Mouse (Mus musculus): Measurements from ENCODE around the gene Gpd1l. TPM values are rescaled to one million over a fixed set of nuclear protein-coding genes. Genes with fewer than 3 reads are reported as not detected.

Gpd1l gene
- total RNA-seq, 1 experiment from 2014 or later = 21.8 TPM

GRCm38 (mm10) chr9:114881977-114882376, 51.8 kb downstream of the Gpd1l start:
- no peak for ATAC-seq (replicated peaks; ENCODE audit: insufficient number of reproducible peaks, low FRiP score, low TSS enrichment, poor library complexity, severe bottlenecking)

- ATAC-seq (replicated peaks; ENCODE audit: insufficient number of reproducible peaks, low FRiP score, low TSS enrichment, poor library complexity, severe bottlenecking) = no peak
Observed at GRCm38 (mm10) chr9:114855327-114855726, 78.5 kb downstream of the Gpd1l start.

- no peak for ATAC-seq (replicated peaks; ENCODE audit: insufficient number of reproducible peaks, low FRiP score, low TSS enrichment, poor library complexity, severe bottlenecking)
Observed at GRCm38 (mm10) chr9:114854686-114855085, 79.1 kb downstream of the Gpd1l start.

GRCm38 (mm10) chr9:114853336-114853735, 80.5 kb downstream of the Gpd1l start:
- no peak for ATAC-seq (replicated peaks; ENCODE audit: insufficient number of reproducible peaks, low FRiP score, low TSS enrichment, poor library complexity, severe bottlenecking)

- ATAC-seq (replicated peaks; ENCODE audit: insufficient number of reproducible peaks, low FRiP score, low TSS enrichment, poor library complexity, severe bottlenecking) = no peak
Observed at GRCm38 (mm10) chr9:114851419-114852190, 82.2 kb downstream of the Gpd1l start.

Other genes with a start within 250 kb of the Gpd1l start
- gene Dync1li1, start 245.2 kb downstream of the Gpd1l start, total RNA-seq (2017) = 66.7 to 93.5 TPM (median 91.6 TPM) in 3 replicates
- 131 to 163 TPM (median 138 TPM) in 3 replicates for gene Cmtm6, start 202.9 kb downstream of the Gpd1l start, total RNA-seq (2017)
- gene Cmtm7, start 152.1 kb downstream of the Gpd1l start, total RNA-seq (2017) = 95.2 to 128 TPM (median 119 TPM) in 3 replicates
- 1.2 TPM in 1 of 3 replicates, not detected in the others for gene Cmtm8, start 89.8 kb downstream of the Gpd1l start, total RNA-seq (2017)
- not detected in 3 replicates for gene Osbpl10, start 44.6 kb upstream of the Gpd1l start, total RNA-seq (2017)
- gene Rps27rt, start 48.8 kb upstream of the Gpd1l start, total RNA-seq (2017) = 146 to 287 TPM (median 257 TPM) in 3 replicates

Measured in monocyte, adult 5-6 weeks (primary cell).